Mouse (Mus musculus) spleen, adult 2 months (tissue): ENCODE results near the gene Syngr1.

Source experiments
- CTCF ChIP-seq: fragments of 200-500 bp; IDR thresholded peaks from 2 replicates; pipeline ENCODE4 v1.5.1; 2011; ENCODE audit warnings: mild to moderate bottlenecking, inconsistent platforms; ENCODE audit not compliant: insufficient read depth, insufficient read length, insufficient replicate concordance; ENCODE audit errors: extremely low read depth
- POLR2A ChIP-seq: fragments of 200-500 bp; IDR thresholded peaks from 2 replicates; pipeline ENCODE4 v1.6.1; 2011; ENCODE audit warnings: low read depth, low read length, inconsistent platforms

- TF ChIP-seq CTCF: no peak
- TF ChIP-seq POLR2A: no peak
These were observed 25.0 kb downstream of the Syngr1 start for GRCm38 (mm10) chr15:80115866-80116794.
